Mouse (Mus musculus) intestine, postnatal 0 days (tissue): ENCODE data around the gene Cobl. TPM values are rescaled to one million over a fixed set of nuclear protein-coding genes. Genes with fewer than 3 reads are reported as not detected.

ENCODE experiments used
- ATAC-seq: fragments of 200-750 bp; cut with Nextera tagmentation; 2 replicates; pipeline ENCODE4 v1.8.0; 2017; ENCODE audit warnings: mild to moderate bottlenecking, moderate TSS enrichment, moderate library complexity
- H3K27ac ChIP-seq: fragments of 300-500 bp; sonication (generic); 2 replicates; pipeline ENCODE4 v1.5.1; 2014; ENCODE audit warnings: mild to moderate bottlenecking, low read depth, low read length, moderate library complexity
- H3K27me3 ChIP-seq: fragments of 300-500 bp; sonication (generic); replicated peaks from 2 replicates; pipeline ENCODE4 v1.6.1; 2014; ENCODE audit warnings: low read length, mixed read lengths; ENCODE audit not compliant: control insufficient read depth, insufficient read depth
- H3K36me3 ChIP-seq: fragments of 300-500 bp; sonication (generic); 2 replicates; pipeline ENCODE4 v1.6.1; 2014; ENCODE audit warnings: mild to moderate bottlenecking, moderate library complexity; ENCODE audit not compliant: control insufficient read depth, insufficient read depth
- H3K4me1 ChIP-seq: fragments of 300-500 bp; sonication (generic); replicated peaks from 2 replicates; pipeline ENCODE4 v1.6.1; 2014; ENCODE audit warnings: antibody characterized with exemption, low read length, mixed read lengths; ENCODE audit not compliant: control insufficient read depth, insufficient read depth
- H3K4me2 ChIP-seq: fragments of 300-500 bp; sonication (generic); replicated peaks from 2 replicates; pipeline ENCODE4 v1.6.1; 2014; ENCODE audit warnings: low read depth, mild to moderate bottlenecking, moderate library complexity
- H3K4me3 ChIP-seq: fragments of 300-500 bp; sonication (generic); 2 replicates; pipeline ENCODE4 v1.5.1; 2014; ENCODE audit warnings: low read depth, low read length
- H3K9ac ChIP-seq: fragments of 300-500 bp; sonication (generic); 2 replicates; pipeline ENCODE4 v1.6.1; 2014; ENCODE audit warnings: mild to moderate bottlenecking, low read depth, low read length
- H3K9me3 ChIP-seq: fragments of 300-500 bp; sonication (generic); 2 replicates; pipeline ENCODE4 v1.6.1; 2016; ENCODE audit warnings: mixed run types; ENCODE audit not compliant: control insufficient read depth
- CTCF ChIP-seq: sonication (generic); IDR thresholded peaks from 2 replicates; pipeline ENCODE4 v1.5.1; 2016; ENCODE audit warnings: low read depth, mild to moderate bottlenecking, control low read depth, antibody characterized with exemption, moderate library complexity
- WGBS: fragments of 180-500 bp; shearing (Covaris S2); extraction: QIAGEN DNeasy Blood & Tissue Kit; methylation state at CpG from one replicate; pipeline ENCODE4 v1.1.7; 2014; 5-methylcytosine and 5-hydroxymethylcytosine counted together
- polyA plus RNA-seq: library from polyadenylated mRNA; unstranded; fragments of >200 nt; fragmentation: Nextera tagmentation; extraction: Ambion mirVana; gene quantifications from 2 replicates; pipeline ENCODE4 v1.2.1, GENCODE M21; 2015

Gene Cobl
- polyA plus RNA-seq, 1 experiment from 2014 or later = 6.3 TPM

GRCm38 (mm10) chr11:12435905-12436304, 28.9 kb downstream of the Cobl start:
- ATAC-seq = no peak
- no peaks in the 10 kb centered on the region for H3K9me3 ChIP-seq
- H3K36me3 ChIP-seq = no peaks in the 10 kb centered on the region
- H3K27me3 ChIP-seq = no peaks in the 10 kb centered on the region
- no peak for TF ChIP-seq CTCF
- no peak overlapping the region for H3K4me3 ChIP-seq
- no peak overlapping the region for H3K9ac ChIP-seq
- H3K4me1 ChIP-seq = no peaks in the 10 kb centered on the region
- no peak overlapping the region for H3K4me2 ChIP-seq
- WGBS = 86% methylated on average over 3 of the region's 3 CpGs
- no peak overlapping the region for H3K27ac ChIP-seq

GRCm38 (mm10) chr11:12435018-12435417, 29.7 kb downstream of the Cobl start:
- Histone ChIP-seq H3K4me3 (no peak overlapping the region), H3K4me1 (no peaks in the 10 kb centered on the region), H3K9me3 (no peaks in the 10 kb centered on the region), H3K9ac (no peak overlapping the region), H3K36me3 (no peaks in the 10 kb centered on the region), H3K27me3 (no peaks in the 10 kb centered on the region), H3K4me2 (no peak overlapping the region), H3K27ac (no peak overlapping the region)
- no peak for ATAC-seq
- TF ChIP-seq CTCF = no peak
- 59% methylated on average over 4 of the region's 4 CpGs for WGBS

- no peak for ATAC-seq
- Histone ChIP-seq H3K36me3 (no peaks in the 10 kb centered on the region), H3K4me2 (no peak overlapping the region), H3K27ac (no peak overlapping the region), H3K9me3 (no peaks in the 10 kb centered on the region), H3K27me3 (no peaks in the 10 kb centered on the region), H3K4me3 (no peak overlapping the region), H3K4me1 (no peaks in the 10 kb centered on the region), H3K9ac (no peak overlapping the region)
- 51% methylated on average over 4 of the region's 4 CpGs for WGBS
- TF ChIP-seq CTCF = no peak
These were observed 30.2 kb downstream of the Cobl start for GRCm38 (mm10) chr11:12434597-12434996.

- H3K4me1 ChIP-seq = no peaks in the 10 kb centered on the region
- no peaks in the 10 kb centered on the region for H3K9me3 ChIP-seq
- H3K4me2 ChIP-seq = no peak overlapping the region
- no peaks in the 10 kb centered on the region for H3K27me3 ChIP-seq
- no peak overlapping the region for H3K27ac ChIP-seq
- no peak overlapping the region for H3K9ac ChIP-seq
- no peak overlapping the region for H3K4me3 ChIP-seq
- TF ChIP-seq CTCF = no peak
- no peak for ATAC-seq
- 85% methylated on average over 2 of the region's 2 CpGs for WGBS
- no peaks in the 10 kb centered on the region for H3K36me3 ChIP-seq
These were observed 32.8 kb downstream of the Cobl start for GRCm38 (mm10) chr11:12431911-12432310.

- Histone ChIP-seq H3K4me3 (no peak overlapping the region), H3K27ac (no peak overlapping the region), H3K4me2 (no peak overlapping the region), H3K27me3 (no peaks in the 10 kb centered on the region), H3K36me3 (no peaks in the 10 kb centered on the region), H3K9ac (no peak overlapping the region), H3K4me1 (no peaks in the 10 kb centered on the region), H3K9me3 (no peaks in the 10 kb centered on the region)
- no peak for TF ChIP-seq CTCF
- WGBS = 28% methylated on average over 4 of the region's 4 CpGs
- ATAC-seq = no peak
These were observed 34.3 kb downstream of the Cobl start for GRCm38 (mm10) chr11:12430231-12431041.

- Histone ChIP-seq H3K9me3 (no peaks in the 10 kb centered on the region), H3K4me2 (no peak overlapping the region), H3K9ac (no peak overlapping the region), H3K27ac (no peak overlapping the region), H3K27me3 (no peaks in the 10 kb centered on the region), H3K36me3 (no peaks in the 10 kb centered on the region), H3K4me1 (no peaks in the 10 kb centered on the region), H3K4me3 (no peak overlapping the region)
- 76% methylated on average over 5 of the region's 5 CpGs for WGBS
- TF ChIP-seq CTCF = no peak
- no peak for ATAC-seq
These were observed 38.0 kb downstream of the Cobl start for GRCm38 (mm10) chr11:12426746-12427145.
